Mouse (Mus musculus) CH12.LX (cell line): Measurements from ENCODE around the gene Skap1.

Experiments used
- CTCF ChIP-seq, 2 experiments: IDR thresholded peaks in 1 of 2; conservative IDR thresholded peaks in 1 of 2; 2 replicates each; pipeline ENCODE4 v1.5.1; 2011 to 2012; ENCODE audit warnings: low read depth in 2 of 2, low read length in 2 of 2, improper control_type of control experiment in 1 of 2, inconsistent platforms in 1 of 2, mild to moderate bottlenecking in 1 of 2, moderate library complexity in 1 of 2
- JUND ChIP-seq: conservative IDR thresholded peaks from 2 replicates; pipeline ENCODE4 v1.6.1; 2011; ENCODE audit warnings: low read depth, low read length, improper control_type of control experiment
- MAFK ChIP-seq: IDR thresholded peaks from 2 replicates; pipeline ENCODE4 v1.6.1; 2011; ENCODE audit warnings: low read length, improper control_type of control experiment; ENCODE audit not compliant: insufficient replicate concordance
- MYC ChIP-seq: IDR thresholded peaks from 2 replicates; pipeline ENCODE4 v1.6.1; 2011; ENCODE audit warnings: low read depth, mild to moderate bottlenecking, improper control_type of control experiment, low read length
- NRF1 ChIP-seq: IDR thresholded peaks from 2 replicates; pipeline ENCODE4 v1.6.1; 2014; ENCODE audit warnings: low read depth, mild to moderate bottlenecking, inconsistent platforms, low read length, improper control_type of control experiment, moderate library complexity
- POLR2A ChIP-seq: IDR thresholded peaks from 2 replicates; pipeline ENCODE4 v1.6.1; 2011; ENCODE audit warnings: low read depth, mild to moderate bottlenecking, improper control_type of control experiment, low read length
- USF1 ChIP-seq: IDR thresholded peaks from 2 replicates; pipeline ENCODE4 v1.6.1; 2014; ENCODE audit warnings: low read depth, mild to moderate bottlenecking, inconsistent platforms, low read length, improper control_type of control experiment
- ZNF384 ChIP-seq: IDR thresholded peaks from 2 replicates; pipeline ENCODE4 v1.6.1; 2012; ENCODE audit warnings: low read depth, low read length, improper control_type of control experiment, inconsistent platforms

DNA sequence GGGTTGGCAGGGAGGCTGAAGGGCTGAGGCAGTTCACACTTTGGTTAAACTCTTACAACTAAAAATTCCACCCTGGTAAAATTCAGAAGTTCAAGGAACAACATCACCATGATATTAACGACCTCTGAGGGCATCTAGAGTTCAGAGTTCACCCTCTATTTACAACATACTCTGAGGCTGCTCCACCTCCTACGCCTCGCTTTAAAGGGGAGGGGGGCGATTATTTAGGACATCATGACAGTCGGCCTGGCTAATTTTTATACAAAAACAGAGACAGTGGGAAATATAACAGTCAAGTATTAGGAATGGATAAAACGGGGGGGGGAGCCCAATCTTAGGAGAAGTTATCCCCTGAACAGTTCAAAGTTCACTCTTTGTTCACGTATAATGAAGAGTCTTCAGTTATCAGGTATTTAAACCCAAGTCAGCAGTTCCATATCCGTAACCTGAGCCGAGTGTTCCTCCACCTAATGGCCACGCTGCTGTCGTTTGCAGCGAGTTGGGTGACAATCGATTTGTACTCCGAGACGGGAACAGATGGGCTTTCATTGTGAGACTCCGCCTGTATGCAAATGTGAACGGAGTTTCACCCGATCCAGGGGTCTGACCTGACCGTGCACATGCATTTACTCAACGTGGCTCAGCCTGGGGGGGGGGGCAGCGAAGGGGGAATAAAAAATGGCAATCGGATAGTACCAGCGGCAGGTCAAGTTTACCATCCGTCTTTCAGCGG lies 114.3 kb downstream of the Skap1 start:
- TF ChIP-seq CTCF (conservative IDR thresholded peaks at IDR 0.05 in 1 of 2, IDR thresholded peaks at IDR 0.05 in 1 of 2; ENCODE audit: low read depth in 2 of 2, low read length in 2 of 2) (no peak), USF1 (no peak), POLR2A (no peak), ZNF384 (no peak), MYC (no peak), NRF1 (no peak), MAFK (no peak), JUND (no peak)
